Mouse (Mus musculus): Measurements from ENCODE around the gene Dhrs2.

GRCm38 (mm10) chr14:55205045-55205750 lies 16.6 kb upstream of the Dhrs2 start:
- TF ChIP-seq TAL1 (IDR thresholded peaks at IDR 0.05; ENCODE audit: low read length): no peak
- TF ChIP-seq GATA1 (IDR thresholded peaks at IDR 0.05; ENCODE audit: low read length): no peak

Data from erythroblast, embryonic 14.5 days (primary cell).